Mouse (Mus musculus) cerebellum, adult 11 months (tissue): ENCODE results near the gene Pigp.
"Not testable (repeated sequence)": the region's sequence is repeated elsewhere in the genome, so short reads cannot be mapped to it uniquely, and the experiment has no call there.

ENCODE experiments used
- DNase-seq: peaks from one replicate; pipeline ENCODE4 v3.0.0; 2022

Gene Pigp

DNA sequence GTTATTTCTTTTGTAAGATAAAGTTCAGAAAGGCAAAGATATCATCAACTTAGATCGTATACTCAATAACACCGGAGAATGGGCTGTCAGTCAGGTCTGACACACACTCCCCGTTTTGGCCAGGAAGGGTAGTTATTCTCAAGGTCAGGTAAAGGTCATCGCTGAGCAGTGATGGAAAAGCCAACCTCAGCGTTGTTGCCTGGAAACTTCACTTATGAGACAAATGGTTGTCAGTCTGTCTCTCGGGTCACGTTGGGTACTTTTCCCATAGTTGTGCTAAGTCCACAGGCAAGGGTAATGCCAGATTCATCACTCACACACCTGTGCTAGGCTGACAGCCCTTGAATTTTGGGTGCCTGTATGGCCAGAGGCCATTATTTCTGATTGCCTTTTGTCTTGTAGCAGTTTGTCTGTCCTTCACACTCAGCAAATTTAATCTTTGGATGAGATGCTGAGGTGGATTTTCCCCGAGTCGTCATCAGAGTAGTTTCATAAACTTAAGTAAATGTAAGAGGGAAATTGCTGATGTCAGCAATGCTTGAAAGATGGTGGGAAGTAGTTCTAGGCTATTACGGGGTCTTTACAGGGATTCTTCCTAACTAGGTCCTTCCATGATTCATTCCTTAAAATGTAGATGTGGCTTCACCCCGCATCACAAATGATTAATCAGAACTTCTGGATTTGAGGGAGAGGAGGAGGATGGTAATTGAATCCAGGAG lies 14.7 kb downstream of the Pigp start:
- no peak for DNase-seq

DNA sequence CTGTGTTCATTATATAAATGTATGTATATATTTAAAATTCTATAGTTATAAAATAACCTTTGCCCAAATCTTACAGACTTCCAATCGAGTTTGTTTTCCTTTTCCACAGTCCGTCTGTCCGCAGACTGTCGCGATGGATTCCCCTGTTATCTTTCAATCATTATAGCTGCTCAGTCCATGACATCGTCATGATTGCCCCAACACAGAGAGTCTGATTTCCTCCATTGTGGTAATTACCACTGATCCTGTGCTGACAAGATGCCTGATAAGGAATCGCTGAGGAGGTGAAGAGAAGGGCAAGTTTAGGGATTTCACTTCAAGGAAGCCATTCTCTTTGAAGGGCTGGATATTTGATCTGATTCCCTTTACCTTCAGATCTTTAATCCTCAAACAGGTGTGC lies 15.6 kb downstream of the Pigp start:
- no peak for DNase-seq

DNA sequence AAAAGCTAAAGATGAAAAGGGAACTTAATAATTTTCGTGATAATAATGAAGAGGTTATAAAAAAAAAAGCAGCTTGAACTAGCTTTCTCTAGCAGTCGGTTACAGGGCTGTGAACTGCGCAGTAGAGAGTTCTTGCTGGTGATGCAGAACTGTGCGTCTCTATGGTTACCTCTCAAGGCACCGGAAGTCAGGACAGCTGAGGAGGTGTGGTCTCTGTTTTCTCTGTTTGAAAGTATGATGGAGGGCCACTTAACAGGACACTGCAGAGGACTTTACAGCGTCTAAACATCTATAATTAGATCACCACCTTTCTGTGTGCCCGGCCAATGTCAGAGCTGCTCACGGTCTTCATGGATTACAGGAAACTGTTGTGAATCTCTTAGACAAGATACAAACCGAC lies 17.2 kb downstream of the Pigp start:
- no peak for DNase-seq

DNA sequence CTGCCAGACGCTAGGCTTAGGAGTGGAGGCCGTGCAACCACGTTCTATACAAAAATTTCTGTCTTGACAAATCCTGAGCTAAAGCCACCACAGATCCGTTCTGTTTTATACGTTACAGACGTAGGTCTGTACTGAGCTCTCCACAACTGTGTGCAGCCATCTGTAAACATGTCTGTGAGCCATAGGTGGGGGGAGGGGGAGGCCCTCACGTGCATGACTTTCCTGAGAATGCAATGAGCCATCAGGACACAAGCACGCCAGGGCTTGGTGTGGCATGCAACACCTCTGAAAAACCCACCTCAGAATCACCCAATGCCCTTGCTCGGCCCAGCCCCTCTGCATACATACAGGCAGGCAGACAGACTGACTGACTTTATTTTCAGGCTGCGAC lies 21.4 kb downstream of the Pigp start:
- DNase-seq = no peak

DNA sequence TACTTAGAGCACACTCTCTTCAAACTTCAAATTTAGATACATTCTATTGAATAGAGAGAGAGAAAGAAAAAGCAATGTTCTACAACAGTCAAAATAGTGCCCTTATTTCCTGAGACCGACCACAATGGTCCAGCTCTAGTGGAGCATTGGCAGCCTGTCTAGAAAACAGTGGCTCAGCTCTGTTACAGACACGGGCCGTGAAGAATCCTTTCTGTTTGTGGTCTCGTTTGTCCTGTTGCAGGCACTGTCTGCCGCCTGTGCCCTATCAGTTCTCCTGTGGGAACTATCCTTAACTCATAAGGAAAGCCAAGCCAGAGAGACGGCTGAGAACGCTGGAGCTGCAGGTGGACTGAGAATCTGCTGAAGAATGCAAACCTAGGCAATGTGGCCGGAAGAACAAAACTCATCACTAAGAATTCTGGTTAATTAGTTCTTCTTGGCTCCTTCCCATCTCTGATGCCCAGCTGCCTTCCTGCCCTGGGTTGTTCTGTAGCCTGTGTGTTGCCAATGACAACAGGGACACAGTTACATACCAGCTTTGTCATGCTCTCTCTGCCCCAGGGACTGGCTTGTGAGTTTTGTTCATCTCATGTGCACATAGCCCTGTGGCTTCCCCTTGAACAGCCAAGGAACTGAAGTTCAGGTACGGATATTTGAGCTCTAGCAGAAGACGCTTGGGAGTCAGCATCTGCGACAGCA lies 21.9 kb downstream of the Pigp start:
- no peak for DNase-seq

DNA sequence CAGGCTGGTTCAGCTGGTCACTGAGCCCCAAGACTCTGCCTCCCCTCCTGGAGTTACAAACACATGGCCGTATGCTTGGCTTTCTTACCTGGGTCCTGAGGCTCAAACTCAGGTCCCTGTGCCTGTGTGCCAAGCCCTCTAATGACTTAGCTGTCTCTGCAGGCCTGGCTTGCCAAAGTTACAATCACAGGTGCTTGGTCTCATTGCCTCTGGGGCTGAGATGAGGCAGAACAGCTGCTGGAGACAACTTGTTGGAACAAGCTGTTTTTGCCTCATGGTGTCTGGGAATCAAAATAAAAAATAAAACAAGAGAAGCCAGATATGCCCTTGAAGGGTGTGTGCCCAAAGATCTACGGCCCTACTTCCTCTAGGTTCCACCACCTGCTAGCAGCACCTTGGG lies 22.9 kb downstream of the Pigp start:
- DNase-seq = no peak

DNA sequence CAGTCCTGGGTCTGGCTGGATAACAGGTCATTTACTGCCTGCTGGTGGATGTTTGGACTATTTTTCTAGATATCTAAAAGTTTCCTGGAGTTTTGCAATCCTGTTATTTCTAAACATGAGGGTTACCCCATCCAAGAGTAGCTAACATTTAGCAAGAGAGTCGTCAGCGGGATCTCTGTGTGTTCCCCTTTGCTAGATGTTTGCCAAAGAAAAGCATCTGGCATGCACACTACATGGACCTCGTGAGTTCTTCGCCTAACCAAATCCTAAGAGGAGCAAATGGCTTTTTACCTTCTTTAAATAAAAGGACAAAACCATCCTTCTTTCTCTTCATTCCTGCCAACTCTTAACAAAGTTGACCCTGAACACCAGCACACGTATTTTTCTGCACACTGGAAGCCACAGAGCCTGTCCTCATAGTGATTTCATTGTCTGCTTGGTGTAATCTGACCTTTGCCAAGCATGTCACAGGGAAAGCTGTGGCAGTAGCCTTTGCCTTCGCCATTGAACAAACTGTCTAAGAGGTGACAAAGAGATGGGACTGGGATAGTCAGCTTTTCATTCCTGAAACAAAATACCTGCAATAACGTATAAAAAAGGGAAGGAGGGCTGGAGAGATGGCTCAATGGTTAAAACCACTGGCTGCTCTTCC lies 24.4 kb downstream of the Pigp start:
- DNase-seq = no peak

DNA sequence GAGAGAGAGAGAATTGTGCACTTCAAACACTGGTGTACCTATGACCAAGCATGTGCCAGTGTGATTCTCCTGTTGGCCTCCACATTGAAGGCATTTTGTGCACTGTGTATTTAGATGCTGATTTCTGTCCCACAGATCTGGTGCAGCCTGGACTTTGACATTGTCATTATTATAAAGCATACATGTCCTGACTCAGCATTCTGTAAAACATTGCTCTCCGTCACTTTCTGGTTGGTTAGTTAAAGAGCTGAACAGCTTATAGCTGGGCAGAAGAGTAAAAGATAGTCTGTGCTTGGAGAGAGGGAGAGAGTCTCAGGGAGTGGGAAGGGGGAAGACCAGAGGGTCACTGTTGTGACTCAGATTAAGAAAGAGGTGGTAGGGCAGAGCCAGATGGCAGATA lies 25.9 kb downstream of the Pigp start:
- DNase-seq = no peak

DNA sequence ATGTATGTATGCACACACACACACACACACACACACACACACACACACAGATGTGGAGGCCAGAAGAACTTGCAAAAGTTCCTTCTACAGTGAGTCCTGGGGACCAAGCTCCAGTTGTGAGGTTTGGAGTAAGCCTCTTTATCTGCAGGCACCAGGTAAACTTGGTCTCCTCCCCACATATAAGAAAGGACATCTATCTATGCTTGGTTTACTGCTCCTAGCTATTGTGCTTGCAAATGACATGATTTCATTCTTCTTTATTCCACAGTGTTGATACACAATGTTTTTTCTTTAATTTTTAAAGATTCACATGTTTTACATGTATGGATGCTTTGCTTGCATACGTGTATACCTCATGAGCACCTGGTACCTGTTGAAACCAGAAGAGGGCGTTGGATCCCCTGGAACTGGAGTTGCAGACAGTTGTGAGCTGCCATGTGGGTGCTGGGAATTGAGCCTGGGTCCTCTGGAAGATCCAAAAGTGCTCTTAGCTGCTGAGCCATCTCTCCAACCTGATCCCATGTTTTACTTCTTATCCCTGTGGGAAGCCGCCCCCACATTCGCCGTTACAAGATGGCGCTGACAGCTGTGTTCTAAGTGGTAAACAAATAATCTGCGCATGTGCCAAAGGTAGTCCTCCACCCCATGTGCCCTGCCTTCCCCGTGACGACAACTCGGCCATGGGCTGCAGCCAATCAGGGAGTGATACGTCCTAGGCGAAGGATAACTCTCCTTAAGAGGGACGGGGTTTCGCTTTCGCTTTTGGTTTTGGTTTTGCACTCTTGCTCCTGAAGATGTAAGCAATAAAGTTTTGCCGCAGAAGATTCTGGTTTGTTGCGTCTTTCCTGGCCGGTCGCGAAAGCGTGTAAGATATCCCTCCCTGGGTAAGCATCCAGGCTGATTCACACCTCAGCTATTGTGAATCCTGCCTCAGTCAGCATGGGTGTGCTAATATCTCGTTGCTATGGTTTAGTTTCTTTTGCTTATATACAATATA lies 32.2 kb downstream of the Pigp start:
- not testable (repeated sequence) for DNase-seq

DNA sequence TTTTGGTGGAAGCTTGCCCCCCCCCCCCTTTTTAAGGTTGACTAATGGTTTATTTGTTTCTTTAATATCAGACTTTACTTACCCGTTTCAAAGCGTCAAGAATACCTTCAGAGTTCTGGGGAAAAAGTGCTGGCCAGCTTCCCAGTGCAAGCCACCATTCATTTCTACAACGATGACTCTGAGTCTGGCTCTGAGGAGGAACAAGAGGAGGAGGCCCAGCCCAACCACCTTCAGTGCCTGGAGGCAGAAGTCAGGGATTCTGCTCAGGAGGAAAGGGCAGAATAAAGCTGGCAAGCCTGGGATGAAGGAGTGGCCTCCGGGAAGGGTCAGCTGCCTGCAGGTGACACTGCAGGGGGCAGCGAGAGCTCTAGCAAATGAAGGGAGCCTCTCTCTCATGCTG lies 36.0 kb downstream of the Pigp start:
- DNase-seq = no peak

DNA sequence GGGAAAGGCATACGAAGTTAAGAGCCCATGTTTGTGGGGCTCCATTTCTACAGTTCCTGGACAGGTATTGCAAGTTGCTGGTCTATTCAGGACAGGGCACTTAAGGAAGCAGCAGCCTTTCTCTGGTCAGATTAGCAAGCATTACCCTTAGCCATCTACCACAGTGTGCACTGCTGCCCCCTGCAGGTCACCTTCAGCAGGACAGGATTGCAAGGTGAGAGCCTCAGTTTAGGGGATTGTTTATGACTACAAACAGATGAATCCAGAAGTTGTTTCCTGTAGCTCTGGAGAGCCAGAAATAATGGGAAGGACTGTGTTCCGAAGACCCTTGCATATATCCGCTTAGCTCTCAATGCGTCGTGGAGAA lies 39.8 kb downstream of the Pigp start:
- DNase-seq = peak; percentile 62

DNA sequence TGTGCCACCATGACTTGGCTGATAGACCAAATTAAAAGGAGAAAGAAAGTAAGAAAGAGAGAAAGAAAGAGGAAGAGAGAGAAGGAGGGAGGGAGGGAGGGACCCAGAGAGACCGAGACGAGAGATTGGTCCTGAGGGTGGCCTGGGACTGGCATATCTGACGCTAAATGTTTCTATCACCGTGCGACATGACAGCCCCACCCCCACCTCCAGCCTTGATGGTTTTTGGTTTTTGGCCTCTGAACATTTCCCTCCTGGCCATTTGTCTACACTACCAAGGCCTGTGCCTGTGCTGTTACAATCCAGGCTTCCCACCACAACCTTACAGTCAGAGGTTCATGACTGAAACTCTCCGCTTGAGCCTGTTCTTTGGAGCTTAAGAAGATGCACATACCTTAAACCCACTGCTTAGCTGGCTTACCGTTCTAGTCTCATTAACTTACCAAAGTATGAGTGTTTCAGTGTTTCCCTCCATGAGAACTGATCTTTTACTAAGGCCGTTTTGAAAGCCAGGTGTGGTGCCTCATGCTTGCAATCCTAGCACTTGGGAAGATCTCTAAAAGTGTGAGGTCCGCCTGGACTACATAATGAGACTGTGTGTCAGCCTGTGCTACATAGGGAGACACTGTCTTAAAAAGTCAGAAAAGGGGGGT lies 40.3 kb downstream of the Pigp start:
- no peak for DNase-seq

DNA sequence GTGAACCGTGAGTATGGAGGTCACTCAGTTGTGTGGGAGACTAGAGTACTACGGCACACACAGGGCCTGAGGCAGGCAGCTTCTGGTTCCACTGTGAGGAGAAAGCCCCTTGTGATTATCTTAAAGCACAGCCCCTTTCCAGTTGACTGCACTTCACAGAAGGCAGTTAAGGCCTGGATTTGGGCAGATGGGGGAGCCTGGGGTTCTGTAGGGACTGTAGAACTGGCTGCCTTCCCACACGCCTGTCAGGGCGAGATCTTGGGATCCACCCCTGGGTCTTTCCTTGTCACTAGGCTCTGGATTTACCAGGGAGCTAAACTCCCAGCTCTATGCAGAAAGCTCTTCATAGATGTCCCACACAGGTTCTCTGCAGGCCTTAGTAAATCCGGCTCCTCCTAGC lies 41.2 kb downstream of the Pigp start:
- DNase-seq = no peak

DNA sequence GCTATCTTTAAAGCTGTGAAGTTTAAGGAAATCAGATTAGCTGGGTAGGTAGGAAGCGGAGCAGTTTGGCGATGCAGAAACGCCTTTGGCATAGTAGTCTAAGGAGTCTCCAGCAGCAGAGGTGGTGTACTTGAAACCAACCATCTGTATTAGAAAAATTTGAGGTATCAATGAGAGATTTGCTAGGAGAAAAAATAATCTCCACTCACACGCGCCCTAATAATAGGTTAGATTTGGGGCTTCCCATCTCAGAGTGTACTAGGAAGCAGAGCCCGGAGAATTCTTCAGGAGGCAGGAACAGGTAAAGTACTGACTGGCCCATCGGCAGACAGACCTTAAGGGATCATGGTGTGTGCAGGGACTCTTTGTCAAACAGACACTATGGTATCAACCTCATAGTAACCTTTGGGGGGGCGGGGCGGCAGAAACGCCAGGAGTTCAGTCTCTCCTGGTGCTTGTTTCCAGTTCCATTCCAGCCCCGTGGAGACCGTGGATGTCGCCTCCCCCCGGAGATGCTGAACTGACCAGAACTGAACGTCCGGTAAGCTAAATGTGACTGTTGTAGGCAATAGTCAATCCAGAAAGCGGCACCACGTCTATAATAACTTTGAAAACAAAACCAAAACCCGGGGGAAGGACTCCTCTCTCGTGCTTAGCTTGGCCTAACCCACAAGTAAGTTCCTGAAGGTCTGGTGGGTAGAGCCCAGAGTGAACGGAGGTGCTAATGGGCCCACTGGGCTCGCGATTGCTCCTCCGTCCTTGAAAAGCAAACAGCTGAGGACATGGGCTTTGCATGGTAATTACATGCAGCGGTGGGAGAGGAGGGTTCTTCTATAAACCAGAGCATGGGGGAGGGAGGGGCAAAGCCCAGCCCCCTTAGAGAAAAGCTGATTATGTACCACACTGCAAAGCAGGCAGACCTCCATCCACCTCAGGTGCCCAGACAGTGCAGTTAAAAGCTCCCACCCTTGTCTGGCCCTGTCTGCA lies 42.5 kb downstream of the Pigp start:
- DNase-seq = no peak

DNA sequence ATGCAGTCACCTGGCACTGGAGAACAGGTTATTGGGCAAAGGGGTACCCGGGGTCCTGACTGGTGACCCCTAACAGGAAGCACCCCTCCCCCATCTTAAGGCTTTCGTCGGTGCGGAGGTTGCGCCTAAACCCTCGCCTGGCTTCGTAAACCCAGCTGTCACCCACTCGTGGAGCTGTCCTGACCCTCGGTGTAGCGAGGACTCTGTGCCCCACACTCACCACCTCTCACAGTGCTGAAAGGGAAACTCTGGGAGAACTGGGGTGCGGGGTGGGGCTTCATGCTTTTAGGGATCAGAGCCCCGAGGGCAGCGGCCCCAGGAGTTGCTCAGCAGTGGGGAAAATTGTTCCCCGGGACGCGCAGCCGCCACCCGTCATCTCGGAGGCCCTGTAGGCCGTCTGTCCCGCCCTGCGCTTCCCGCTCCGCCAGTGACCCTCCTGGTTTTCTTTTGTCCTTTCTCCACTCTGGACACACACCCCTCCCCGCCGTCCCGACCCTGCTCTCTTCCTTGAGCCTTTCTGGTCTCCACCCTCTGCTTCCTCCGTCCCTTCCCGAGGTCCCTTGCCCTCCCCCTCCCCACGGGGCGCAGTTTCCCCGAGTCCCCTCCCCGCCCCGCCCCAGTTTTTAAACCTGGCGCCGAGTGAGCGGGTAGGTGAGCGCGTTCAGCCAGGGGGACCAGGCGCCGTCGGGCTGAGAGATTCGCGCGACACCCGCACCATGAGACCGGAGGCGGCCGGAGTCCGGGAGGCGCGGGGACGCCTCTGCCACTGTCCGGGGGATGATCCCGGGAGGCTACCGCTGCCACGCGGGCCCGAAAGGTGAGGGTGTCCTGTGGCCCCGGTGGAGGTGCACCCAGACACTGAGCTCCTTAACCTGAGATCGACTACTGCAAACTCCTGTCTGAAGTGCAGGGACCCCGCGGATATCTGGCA lies 43.6 kb downstream of the Pigp start, which contains the start of gene Ripply3:
Ripply3 (plus strand) TSS at position 640 of the 931 bp plus-strand sequence.
- no peak for DNase-seq

DNA sequence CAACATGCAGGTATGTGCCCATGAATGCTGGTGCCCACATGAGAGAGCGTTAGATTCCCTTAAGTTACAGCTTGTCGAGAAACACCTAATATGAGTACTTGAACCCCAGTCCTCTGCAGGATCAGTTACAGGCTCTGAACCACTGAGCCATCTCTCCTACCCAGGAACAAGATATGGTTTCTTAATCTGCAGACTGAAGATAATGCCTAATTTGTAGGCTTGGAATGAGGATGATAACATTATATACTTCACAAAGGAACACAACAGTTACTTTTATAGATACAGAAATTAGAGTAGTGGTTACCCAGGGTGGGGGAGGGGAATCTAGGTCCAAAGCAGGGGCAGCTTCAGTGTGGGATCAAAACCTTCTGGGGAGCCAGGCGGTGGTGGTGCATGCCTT lies 45.6 kb downstream of the Pigp start:
- DNase-seq = no peak

DNA sequence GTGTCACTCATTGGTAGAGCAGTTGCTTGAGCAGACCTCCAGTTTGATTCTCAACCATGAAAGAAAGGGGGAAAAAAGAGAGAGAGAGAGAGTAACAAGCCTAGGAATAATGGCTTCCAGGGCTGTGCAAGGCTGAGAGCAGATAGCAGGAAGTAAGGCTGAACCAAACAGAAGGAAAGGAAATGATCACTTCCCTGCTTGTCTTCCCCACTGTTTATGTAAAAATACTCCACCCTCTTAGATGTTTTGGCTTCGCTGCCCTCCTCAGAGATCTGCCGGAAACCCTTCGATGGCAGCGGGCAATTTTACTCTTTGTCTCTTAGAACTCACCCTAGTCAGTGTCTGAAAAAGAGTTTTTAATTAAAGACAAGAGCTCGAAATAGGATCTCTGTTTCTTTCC lies 48.0 kb downstream of the Pigp start:
- no peak for DNase-seq

DNA sequence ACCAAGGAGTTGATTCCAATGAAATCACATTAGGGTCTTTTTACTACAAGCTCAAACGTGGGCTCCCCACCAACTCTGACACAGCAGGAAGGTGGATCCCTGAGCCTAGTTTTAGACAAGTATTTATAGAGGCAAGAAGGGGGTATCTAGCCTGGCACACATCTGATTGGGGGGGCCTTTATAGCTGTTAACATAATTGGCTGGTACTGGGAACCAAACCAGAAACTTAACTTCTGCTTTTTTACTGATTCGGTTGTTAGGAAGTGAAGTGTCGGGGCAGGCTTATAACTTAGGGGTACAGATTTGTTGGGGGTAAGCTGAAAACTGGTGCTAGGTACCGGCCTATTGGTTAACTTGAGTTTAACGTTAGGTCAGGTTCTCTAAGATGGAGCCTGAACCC lies 51.4 kb downstream of the Pigp start:
- no peak for DNase-seq

DNA sequence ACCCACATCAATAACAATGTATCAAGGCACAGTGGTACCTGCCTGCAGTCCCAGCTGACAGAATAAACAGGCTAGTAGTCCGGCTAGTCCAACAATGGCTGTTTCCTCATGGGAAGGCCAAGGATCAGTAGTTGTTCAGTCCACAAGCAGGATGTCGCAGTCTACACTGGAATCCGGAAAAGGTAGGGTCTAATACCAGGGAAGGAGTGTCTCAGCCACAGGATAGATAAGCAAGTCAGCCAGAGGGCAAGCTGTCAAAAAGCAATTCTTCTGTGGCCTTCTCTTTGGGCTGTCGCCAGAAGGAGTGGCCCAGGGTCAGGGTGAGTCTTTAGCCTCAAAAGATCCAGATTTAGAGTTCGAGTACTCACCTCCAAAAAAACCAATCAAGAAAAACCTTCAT lies 53.9 kb downstream of the Pigp start:
- DNase-seq = no peak

DNA sequence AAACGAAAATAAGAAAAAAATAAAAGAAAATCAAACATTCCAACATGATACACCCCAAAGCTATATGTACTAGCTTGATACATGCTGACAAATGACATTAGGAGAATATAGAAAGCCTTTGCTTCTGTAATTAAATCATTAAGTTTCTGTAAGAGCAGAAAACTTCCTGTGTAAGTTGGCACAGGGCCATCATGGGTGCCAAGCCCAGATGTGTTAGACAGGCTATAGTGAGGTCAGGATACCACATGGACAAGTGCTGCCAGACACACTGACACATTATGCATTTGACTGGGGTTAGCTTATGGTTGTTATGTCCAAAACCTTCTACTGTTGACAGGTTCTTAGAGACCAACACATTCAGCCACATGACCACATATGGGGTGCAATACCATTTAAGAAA lies 56.4 kb downstream of the Pigp start:
- no peak for DNase-seq
